Mouse (Mus musculus): Measurements from ENCODE around the gene Slc12a3. TPM values are rescaled to one million over a fixed set of nuclear protein-coding genes. Genes with fewer than 3 reads are reported as not detected.
A peak's percentile ranks its signal among the peaks of the same experiment; 100 is the strongest.

The Slc12a3 gene
- total and polyA plus RNA-seq, 3 experiments = 0.16 to 0.39 (median 0.39) TPM

- H3K4me1 ChIP-seq (ENCODE audit: control insufficient read depth, insufficient read depth, low read length) = peaks cover 30% of the 10 kb centered on the region
- H3K36me3 ChIP-seq (ENCODE audit: control insufficient read depth, insufficient read depth, low read length) = no peaks in the 10 kb centered on the region
- no peak overlapping the region for H3K9ac ChIP-seq (ENCODE audit: low read depth, low read length)
- peak overlapping the region; percentile 83 for H3K27ac ChIP-seq
- TF ChIP-seq CTCF (IDR thresholded peaks at IDR 0.05) = no peak
- peak; percentile 85 for TF ChIP-seq EP300 (IDR thresholded peaks at IDR 0.05; ENCODE audit: insufficient read depth, low read depth, low read length)
- intact Hi-C loops (cut with DNase I) = no loop called here
- H3K4me3 ChIP-seq = no peak overlapping the region
- no peaks in the 10 kb centered on the region for H3K79me2 ChIP-seq (replicated peaks; ENCODE audit: control insufficient read depth, insufficient read depth, low read length)
- H3K27me3 ChIP-seq (ENCODE audit: control insufficient read depth, insufficient read depth, low read length) = no peaks in the 10 kb centered on the region
- peak; percentile 82 to 85 for DNase-seq
- WGBS = 19% methylated on average over 5 of the region's 5 CpGs
Measured at GRCm38 (mm10) chr8:94358541-94358940, 29.5 kb downstream of the Slc12a3 start.

- intact Hi-C loops (cut with DNase I) = loop anchor here (2.0 kb wide), 1 partner anchor 15 kb away; no protein-coding TSS in a partner anchor
- TF ChIP-seq POLR2A (IDR thresholded peaks at IDR 0.05; ENCODE audit: insufficient read depth, low read depth, low read length) (peak; percentile 40; the same call in 1 of the 2 replicates), CTCF (IDR thresholded peaks at IDR 0.05) (no peak)
- 66% methylated on average over 6 of the region's 6 CpGs for WGBS
- peaks cover 32% of the 10 kb centered on the region for H3K4me1 ChIP-seq (ENCODE audit: control insufficient read depth, insufficient read depth, low read length)
- no peak overlapping the region for H3K4me3 ChIP-seq
- H3K36me3 ChIP-seq (ENCODE audit: control insufficient read depth, insufficient read depth, low read length) = 0 out of 2 replicates have a peak, but pooled peaks cover 2% of the 10 kb centered on the region
- H3K27ac ChIP-seq = peak overlapping the region; percentile 97
- peak; percentile 47 to 55 for DNase-seq
- H3K27me3 ChIP-seq (ENCODE audit: control insufficient read depth, insufficient read depth, low read length) = no peaks in the 10 kb centered on the region
- no peak overlapping the region for H3K9ac ChIP-seq (ENCODE audit: low read depth, low read length)
- H3K79me2 ChIP-seq (replicated peaks; ENCODE audit: control insufficient read depth, insufficient read depth, low read length) = no peaks in the 10 kb centered on the region
Measured at GRCm38 (mm10) chr8:94361774-94362431, 32.9 kb downstream of the Slc12a3 start.

- peak overlapping the region; percentile 37; the same call in 1 of the 2 replicates for H3K4me3 ChIP-seq
- H3K36me3 ChIP-seq (ENCODE audit: control insufficient read depth, insufficient read depth, low read length) = 0 out of 2 replicates have a peak, but pooled peaks cover 2% of the 10 kb centered on the region
- peak; percentile 71 to 78 for DNase-seq
- H3K27me3 ChIP-seq (ENCODE audit: control insufficient read depth, insufficient read depth, low read length) = no peaks in the 10 kb centered on the region
- peak overlapping the region; percentile 97 for H3K27ac ChIP-seq
- no peaks in the 10 kb centered on the region for H3K79me2 ChIP-seq (replicated peaks; ENCODE audit: control insufficient read depth, insufficient read depth, low read length)
- H3K9ac ChIP-seq (ENCODE audit: low read depth, low read length) = peak overlapping the region; percentile 56
- peaks cover 31% of the 10 kb centered on the region for H3K4me1 ChIP-seq (ENCODE audit: control insufficient read depth, insufficient read depth, low read length)
- intact Hi-C loops (cut with DNase I) = loop anchor here (1.0 to 2.0 kb wide), 2 partner anchors 14 to 25 kb away; no protein-coding TSS in a partner anchor
- TF ChIP-seq CTCF (IDR thresholded peaks at IDR 0.05) (no peak), EP300 (IDR thresholded peaks at IDR 0.05; ENCODE audit: insufficient read depth, low read depth, low read length) (peak; percentile 62; the same call in 1 of the 2 replicates), POLR2A (IDR thresholded peaks at IDR 0.05; ENCODE audit: insufficient read depth, low read depth, low read length) (no peak)
- 44% methylated on average over 7 of the region's 7 CpGs for WGBS
Measured at GRCm38 (mm10) chr8:94362607-94363239, 33.7 kb downstream of the Slc12a3 start.

- no peaks in the 10 kb centered on the region for H3K79me2 ChIP-seq (replicated peaks; ENCODE audit: control insufficient read depth, insufficient read depth, low read length)
- WGBS = 4% methylated on average over 4 of the region's 4 CpGs
- peaks cover 29% of the 10 kb centered on the region for H3K4me1 ChIP-seq (ENCODE audit: control insufficient read depth, insufficient read depth, low read length)
- peak overlapping the region; percentile 37; the same call in 1 of the 2 replicates for H3K4me3 ChIP-seq
- H3K27ac ChIP-seq = peak overlapping the region; percentile 97
- TF ChIP-seq CTCF (IDR thresholded peaks at IDR 0.05) (no peak), EP300 (IDR thresholded peaks at IDR 0.05; ENCODE audit: insufficient read depth, low read depth, low read length) (peak; percentile 86), POLR2A (IDR thresholded peaks at IDR 0.05; ENCODE audit: insufficient read depth, low read depth, low read length) (peak; percentile 96)
- peak; percentile 87 to 92 for DNase-seq
- intact Hi-C loops (cut with DNase I) = loop anchor here (1.0 to 2.0 kb wide), 2 partner anchors 14 to 24 kb away; no protein-coding TSS in a partner anchor
- H3K36me3 ChIP-seq (ENCODE audit: control insufficient read depth, insufficient read depth, low read length) = 0 out of 2 replicates have a peak, but pooled peaks cover 2% of the 10 kb centered on the region
- peak overlapping the region; percentile 56 for H3K9ac ChIP-seq (ENCODE audit: low read depth, low read length)
- no peaks in the 10 kb centered on the region for H3K27me3 ChIP-seq (ENCODE audit: control insufficient read depth, insufficient read depth, low read length)
Measured at GRCm38 (mm10) chr8:94363288-94363688, 34.3 kb downstream of the Slc12a3 start.

DNA sequence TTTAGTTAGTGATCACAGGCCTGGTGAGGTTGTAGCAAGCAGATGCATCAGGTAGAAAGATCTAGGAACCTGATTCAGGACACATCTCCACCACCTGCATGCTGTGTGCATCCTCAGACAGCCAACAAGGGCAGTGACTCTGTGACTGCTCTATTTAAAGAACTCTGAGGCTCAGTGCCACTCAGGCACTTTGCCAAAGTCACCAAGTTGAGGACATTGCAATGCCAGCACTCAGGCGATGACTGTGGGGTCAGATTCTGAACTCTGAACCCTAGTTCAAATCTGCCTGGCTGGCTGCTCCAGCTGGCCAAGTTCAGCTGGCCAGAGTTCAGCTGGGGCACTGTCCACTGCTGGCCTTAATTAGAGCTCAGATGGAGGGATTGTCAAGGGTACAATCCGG is 34.9 kb downstream of the Slc12a3 start:
- H3K9ac ChIP-seq (ENCODE audit: low read depth, low read length) = peak overlapping the region; percentile 33
- intact Hi-C loops (cut with DNase I) = loop anchor here (1.0 to 2.0 kb wide), 2 partner anchors 13 to 23 kb away; no protein-coding TSS in a partner anchor
- DNase-seq = peak; percentile 73 to 79
- peaks cover 23% of the 10 kb centered on the region for H3K4me1 ChIP-seq (ENCODE audit: control insufficient read depth, insufficient read depth, low read length)
- no peaks in the 10 kb centered on the region for H3K27me3 ChIP-seq (ENCODE audit: control insufficient read depth, insufficient read depth, low read length)
- H3K79me2 ChIP-seq (replicated peaks; ENCODE audit: control insufficient read depth, insufficient read depth, low read length) = no peaks in the 10 kb centered on the region
- H3K4me3 ChIP-seq = peak overlapping the region; percentile 13; the same call in 1 of the 2 replicates
- 0 out of 2 replicates have a peak, but pooled peaks cover 2% of the 10 kb centered on the region for H3K36me3 ChIP-seq (ENCODE audit: control insufficient read depth, insufficient read depth, low read length)
- peak overlapping the region; percentile 97 for H3K27ac ChIP-seq
- TF ChIP-seq EP300 (IDR thresholded peaks at IDR 0.05; ENCODE audit: insufficient read depth, low read depth, low read length) = 0 out of 2 replicates have a peak, but pooled peaks have one; percentile 7
- TF ChIP-seq CTCF (IDR thresholded peaks at IDR 0.05) = no peak
- no peak for TF ChIP-seq POLR2A (IDR thresholded peaks at IDR 0.05; ENCODE audit: insufficient read depth, low read depth, low read length)
- 18% methylated on average over 2 of the region's 2 CpGs for WGBS
